In genomic region chr5:121477680-121478079, GRCm38 (mm10) we compare ENCODE assay signal across 8 mouse cellular contexts. TPM values are rescaled to one million over a fixed set of nuclear protein-coding genes. Genes with fewer than 3 reads are reported as not detected.
A peak's percentile ranks its signal among the peaks of the same experiment; 100 is the strongest.
DNase-seq lines count a peak whose midpoint lies in the region; ATAC-seq and TF ChIP-seq lines count a peak whose summit lies in the region.

No protein-coding gene starts in this region.

- ATAC-seq in cerebellum, adult (ENCODE audit: insufficient number of reproducible peaks, low FRiP score, low TSS enrichment), result no peak

- DNase-seq in cerebellum, adult 18-20 months, result peak; percentile 36 to 48
- DNase-seq in left cerebral cortex, adult 2 months (ENCODE audit: extremely low spot score in 1 of 2, low spot score in 2 of 2), result no peak
- DNase-seq in left cerebral cortex, postnatal 36 days (ENCODE audit: low spot score in 2 of 2), result no peak
- peak; percentile 58 for DNase-seq in ES-E14 (ENCODE audit: low read depth, low spot score)
- DNase-seq in embryo, embryonic 9.5 days (ENCODE audit: extremely low spot score), result peak; percentile 57
- DNase-seq in lung, postnatal 36 days, result peak; percentile 90
- no peak for DNase-seq in frontal cortex, postnatal 14 days (ENCODE audit: low spot score in 2 of 2)

- no peak overlapping the region for H3K9ac ChIP-seq in ES-E14 (ENCODE audit: insufficient read depth, low read depth, low read length, poor library complexity, severe bottlenecking)

- peaks cover 0 to 3% of the 10 kb centered on the region in 2 experiments; a peak in 1 of 4 replicates for H3K4me1 ChIP-seq in ES-E14 (ENCODE audit: control insufficient read depth in 2 of 2, insufficient read depth in 2 of 2, low read length in 2 of 2, poor library complexity in 1 of 2)

- in situ Hi-C loops in ES-E14 (cut with MboI; ENCODE audit: low sequenced_read_pairs in 2 of 2, unreplicated experiment in 2 of 2), result no loop called here

- H3K4me3 ChIP-seq in left cerebral cortex, adult 2 months, result no peak overlapping the region
- H3K4me3 ChIP-seq in ES-E14 (ENCODE audit: insufficient read depth in 1 of 2, low read depth in 1 of 2, low read length in 2 of 2, poor library complexity in 1 of 2, severe bottlenecking in 1 of 2), result no peak overlapping the region

- TF ChIP-seq CTCF in left cerebral cortex, adult 2 months (IDR thresholded peaks at IDR 0.05), result peak; percentile 81

- no peaks in the 10 kb centered on the region for H3K36me3 ChIP-seq in ES-E14 (ENCODE audit: control insufficient read depth, insufficient read depth, low read length, poor library complexity, severe bottlenecking)

- no peaks in the 10 kb centered on the region for H3K9me3 ChIP-seq in ES-E14 (ENCODE audit: control insufficient read depth, insufficient read depth, low read depth, low read length)

- no peak overlapping the region for H3K27ac ChIP-seq in left cerebral cortex, adult 2 months
- no peak overlapping the region for H3K27ac ChIP-seq in ES-E14 (ENCODE audit: insufficient read depth, low read depth, low read length, poor library complexity, severe bottlenecking)

- intact Hi-C loops in left cerebral cortex, adult 2 months (cut with DNase I), result no loop called here
- intact Hi-C loops in left cerebral cortex, postnatal 36 days (cut with DNase I), result loop anchor here (2.0 kb wide), 1 partner anchor 29 kb away; no protein-coding TSS in a partner anchor

TF ChIP-seq in ES-E14, 5 proteins besides CTCF, POLR2A, EP300 and RAD21:
- TF ChIP-seq HCFC1 (IDR thresholded peaks at IDR 0.05; ENCODE audit: borderline replicate concordance, insufficient read depth, low read length) (no peak), CHD2 (IDR thresholded peaks at IDR 0.05; ENCODE audit: low read depth, low read length) (no peak), ZC3H11A (IDR thresholded peaks at IDR 0.05; ENCODE audit: borderline replicate concordance, low read depth, low read length) (peak; percentile 88; the same call in 1 of the 2 replicates), MAFK (IDR thresholded peaks at IDR 0.05; ENCODE audit: insufficient read depth, low read depth, low read length) (no peak)

RNA-seq across cellular contexts. Expression of gene Erp29, which starts 25.4 kb away (rescaled TPM):
- 100 to 1,000 TPM; 129 to 136 TPM for total RNA-seq in left cerebral cortex, adult 2 months (2021)
- total RNA-seq in left cerebral cortex, postnatal 36 days (2021), result 100 to 1,000 TPM; 140 to 151 TPM
- 339 and 444 TPM in 2 replicates for total RNA-seq in ES-E14 (2012; rRNA removed)

RNA-seq across cellular contexts. Expression of gene Adam1b, which starts 25.6 kb away (rescaled TPM):
- under 1 TPM in 1 of 2 experiments, not detected in 1; 0.12 TPM for total RNA-seq in left cerebral cortex, adult 2 months (2021)
- total RNA-seq in left cerebral cortex, postnatal 36 days (2021), result under 1 TPM in 1 of 2 experiments, not detected in 1; 0.10 TPM
- 0.09 TPM in 1 of 2 replicates, not detected in the other for total RNA-seq in ES-E14 (2012; rRNA removed)

RNA-seq across cellular contexts. Expression of gene Tmem116, which starts 26.0 kb away (rescaled TPM):
- total RNA-seq in left cerebral cortex, adult 2 months (2021), result 1 to 10 TPM; 7.5 to 8.7 TPM
- 1 to 10 TPM; 9.2 to 9.4 TPM for total RNA-seq in left cerebral cortex, postnatal 36 days (2021)
- 3.0 and 3.8 TPM in 2 replicates for total RNA-seq in ES-E14 (2012; rRNA removed)

Comparison
In these comparisons a context has a peak if more than half of its experiments do, and no peak if none do; other contexts are left out.
1. DNase-seq: peak in cerebellum, adult 18-20 months (2 of 2), ES-E14 (single experiment), embryo, embryonic 9.5 days (single experiment) and lung, postnatal 36 days (single experiment); none in left cerebral cortex, adult 2 months (0 of 2), left cerebral cortex, postnatal 36 days (0 of 2) and frontal cortex, postnatal 14 days (0 of 2).